Mouse (Mus musculus) brain, embryonic 14.5 days (tissue): ENCODE measurements at regions not wholly inside any gene's neighbourhood (a gene's known extent, or its start where the extent isn't known, plus 50 kb on each side); places are given as distances from the start of the nearest gene placed in this dataset.

ENCODE experiments used
- CTCF ChIP-seq: fragments of 200-500 bp; IDR thresholded peaks from 2 replicates; pipeline ENCODE4 v1.5.1; 2012; ENCODE audit warnings: inconsistent platforms, mild to moderate bottlenecking, moderate library complexity, borderline replicate concordance; ENCODE audit not compliant: insufficient read depth, insufficient read length; ENCODE audit errors: extremely low read depth
- POLR2A ChIP-seq: fragments of 200-500 bp; IDR thresholded peaks from 2 replicates; pipeline ENCODE4 v1.6.1; 2012; ENCODE audit warnings: mild to moderate bottlenecking, inconsistent platforms, borderline replicate concordance; ENCODE audit not compliant: poor library complexity, insufficient read depth, insufficient read length, severe bottlenecking; ENCODE audit errors: extremely low read depth

- TF ChIP-seq CTCF (no peak), POLR2A (no peak)
Measured at GRCm38 (mm10) chr1:75783206-75783605, 237.1 kb downstream of the Slc4a3 start.
